Mouse (Mus musculus): Measurements from ENCODE around the gene Clec2h. TPM values are rescaled to one million over a fixed set of nuclear protein-coding genes. Genes with fewer than 3 reads are reported as not detected.
"Not testable (repeated sequence)": the region's sequence is repeated elsewhere in the genome, so short reads cannot be mapped to it uniquely, and the experiment has no call there.

The Clec2h gene
- polyA plus RNA-seq (2017; shearing (Covaris generic)) = not detected

DNA sequence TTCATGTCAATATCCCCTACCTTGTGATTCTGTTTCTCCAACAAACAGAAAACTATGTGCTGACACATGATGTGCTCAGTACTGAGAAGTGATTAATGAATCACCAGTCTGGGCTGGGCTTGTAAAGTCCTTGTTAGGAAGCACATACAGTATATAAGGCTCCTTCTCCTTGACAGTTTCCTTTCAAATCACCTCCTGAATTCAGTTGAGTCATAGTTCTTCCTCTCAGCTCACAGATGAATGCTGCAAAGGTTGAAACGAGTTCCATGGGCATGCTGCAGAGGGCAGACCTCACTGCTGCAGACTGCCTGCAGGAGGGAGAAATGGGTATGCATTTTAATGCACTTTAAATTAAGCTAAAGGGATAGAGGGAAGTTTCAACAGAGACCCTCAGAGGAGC is at the start of gene Clec2h:
Gene Clec2h, plus strand, starts transcription at position 180 of the 400 bp plus-strand sequence.
- no peak for ATAC-seq

DNA sequence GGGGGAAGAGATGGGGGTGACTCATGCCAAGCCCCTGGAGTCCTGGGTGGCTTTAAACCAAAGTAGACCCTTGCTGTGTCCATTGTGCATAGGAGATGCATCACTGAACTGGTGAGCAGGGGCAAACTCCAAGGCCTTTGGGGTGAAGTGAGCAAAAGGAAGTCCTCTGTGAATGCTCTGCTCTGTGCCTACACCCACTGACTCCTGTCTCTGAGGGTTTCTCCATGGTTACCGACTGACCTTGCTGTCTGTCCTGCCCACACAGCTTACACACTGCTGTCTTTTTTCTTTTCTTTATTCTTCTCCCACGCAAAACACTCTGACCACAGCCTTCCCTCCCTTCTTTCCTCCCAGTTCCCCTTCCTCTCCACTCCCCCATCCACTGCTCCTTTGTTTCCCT is 39.5 kb upstream of the Clec2h start:
- no peak for ATAC-seq

DNA sequence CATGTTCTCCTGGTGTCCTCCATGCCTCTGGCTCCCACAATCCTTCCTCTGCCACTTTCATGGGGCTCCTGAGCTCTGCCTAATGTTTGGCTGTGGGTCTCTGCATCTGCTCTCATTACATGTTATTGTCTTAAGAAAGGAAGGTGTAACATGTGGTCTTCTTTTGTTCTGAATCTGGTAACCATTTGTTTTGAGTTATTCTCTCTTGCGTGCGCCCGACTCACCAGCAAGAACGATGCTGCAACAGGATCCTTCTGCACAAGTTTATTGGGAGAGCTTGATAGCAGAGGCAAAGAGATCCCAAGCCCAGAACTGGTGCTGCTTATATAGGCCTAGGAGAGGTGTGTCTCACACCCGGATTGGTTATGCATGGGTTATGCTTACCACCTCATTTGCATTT is 38.8 kb upstream of the Clec2h start, which contains the start of gene Klrb1a:
Gene Klrb1a, minus strand, starts transcription at position 101 of the 400 bp plus-strand sequence.
- ATAC-seq = not testable (repeated sequence)

DNA sequence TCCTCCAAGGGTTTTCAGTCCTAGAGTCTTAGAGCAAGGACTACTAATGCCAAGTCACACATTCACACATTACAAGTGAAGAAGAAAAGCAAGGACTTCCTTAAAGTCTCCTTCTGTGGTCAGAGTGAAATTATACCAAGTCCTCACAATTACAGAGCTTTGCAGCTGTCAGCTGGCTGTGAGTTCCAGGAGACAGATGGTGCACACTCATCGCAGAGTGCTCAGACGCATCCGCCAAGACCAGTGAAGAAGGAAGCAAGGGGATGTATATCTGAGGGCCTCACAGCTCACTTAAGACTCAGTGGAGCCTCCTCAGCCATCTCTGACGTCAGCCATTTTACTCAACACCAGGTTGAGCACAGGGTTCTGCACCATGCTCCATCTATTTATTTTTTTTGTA is 37.8 kb upstream of the Clec2h start:
- ATAC-seq = no peak

DNA sequence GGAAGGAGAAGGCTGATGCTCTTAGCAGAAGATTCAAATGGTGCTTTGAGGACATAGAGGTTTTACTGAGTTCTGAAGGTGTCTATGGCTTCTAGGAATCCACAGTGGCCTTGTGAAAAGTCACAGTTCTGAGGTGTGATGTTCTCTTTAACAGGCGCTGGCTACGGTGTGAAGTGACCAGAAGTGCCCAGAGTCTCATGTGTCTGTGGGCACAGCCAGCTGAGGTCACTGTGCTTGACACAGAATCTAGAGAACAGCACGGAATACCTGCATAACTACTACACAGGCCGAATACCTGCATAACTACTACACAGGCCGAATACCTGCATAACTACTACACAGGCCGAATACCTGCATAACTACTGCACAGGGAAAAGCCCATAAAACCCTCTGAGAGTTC is 36.9 kb upstream of the Clec2h start:
- not testable (repeated sequence) for ATAC-seq

DNA sequence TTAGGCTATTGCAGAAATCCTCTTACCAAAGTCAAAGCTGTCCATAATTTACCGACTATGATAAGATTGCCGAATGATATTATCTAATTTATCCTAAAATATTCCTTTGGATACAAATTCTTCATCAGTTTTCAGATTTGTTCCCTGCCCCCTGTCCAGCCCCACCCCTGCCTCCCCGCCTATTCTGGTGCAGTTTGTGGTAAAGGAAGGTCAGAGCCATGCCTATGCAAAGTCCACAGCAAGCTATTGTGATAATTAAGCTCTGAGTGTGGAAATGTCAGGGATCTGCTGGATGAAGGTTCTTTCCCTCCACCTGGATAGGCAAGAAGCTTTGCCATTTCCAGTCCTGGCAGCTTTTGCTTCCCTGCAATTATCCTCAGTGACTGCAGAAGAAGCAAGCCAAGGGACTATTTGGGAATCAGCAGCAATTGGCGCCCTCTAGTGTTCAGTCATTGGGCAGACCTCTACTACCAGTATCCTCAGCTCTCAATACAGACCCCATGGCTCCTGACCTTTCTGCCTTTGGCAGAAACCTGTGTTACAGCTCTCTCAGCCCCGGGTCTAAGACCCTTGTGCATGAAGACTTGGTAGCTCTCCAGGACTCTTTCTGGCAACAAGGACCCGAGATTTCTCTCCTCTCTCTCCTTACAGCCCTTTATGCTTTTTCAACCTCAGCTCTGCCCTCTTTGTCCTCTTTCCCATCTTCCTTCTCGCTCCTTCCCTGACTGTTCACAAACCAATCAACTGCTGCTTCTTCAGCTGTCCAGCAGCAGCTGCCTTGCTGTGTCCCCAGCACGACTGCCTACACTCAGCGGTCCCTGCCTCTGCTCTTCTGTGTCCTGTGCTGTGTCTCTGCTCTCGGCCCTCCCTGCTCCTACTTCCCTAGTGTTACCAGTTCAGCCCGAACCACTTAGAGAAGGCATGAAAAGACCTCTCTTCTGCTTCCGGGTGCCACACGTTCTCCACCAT is 32.1 kb upstream of the Clec2h start:
- peak; percentile 43 for ATAC-seq

DNA sequence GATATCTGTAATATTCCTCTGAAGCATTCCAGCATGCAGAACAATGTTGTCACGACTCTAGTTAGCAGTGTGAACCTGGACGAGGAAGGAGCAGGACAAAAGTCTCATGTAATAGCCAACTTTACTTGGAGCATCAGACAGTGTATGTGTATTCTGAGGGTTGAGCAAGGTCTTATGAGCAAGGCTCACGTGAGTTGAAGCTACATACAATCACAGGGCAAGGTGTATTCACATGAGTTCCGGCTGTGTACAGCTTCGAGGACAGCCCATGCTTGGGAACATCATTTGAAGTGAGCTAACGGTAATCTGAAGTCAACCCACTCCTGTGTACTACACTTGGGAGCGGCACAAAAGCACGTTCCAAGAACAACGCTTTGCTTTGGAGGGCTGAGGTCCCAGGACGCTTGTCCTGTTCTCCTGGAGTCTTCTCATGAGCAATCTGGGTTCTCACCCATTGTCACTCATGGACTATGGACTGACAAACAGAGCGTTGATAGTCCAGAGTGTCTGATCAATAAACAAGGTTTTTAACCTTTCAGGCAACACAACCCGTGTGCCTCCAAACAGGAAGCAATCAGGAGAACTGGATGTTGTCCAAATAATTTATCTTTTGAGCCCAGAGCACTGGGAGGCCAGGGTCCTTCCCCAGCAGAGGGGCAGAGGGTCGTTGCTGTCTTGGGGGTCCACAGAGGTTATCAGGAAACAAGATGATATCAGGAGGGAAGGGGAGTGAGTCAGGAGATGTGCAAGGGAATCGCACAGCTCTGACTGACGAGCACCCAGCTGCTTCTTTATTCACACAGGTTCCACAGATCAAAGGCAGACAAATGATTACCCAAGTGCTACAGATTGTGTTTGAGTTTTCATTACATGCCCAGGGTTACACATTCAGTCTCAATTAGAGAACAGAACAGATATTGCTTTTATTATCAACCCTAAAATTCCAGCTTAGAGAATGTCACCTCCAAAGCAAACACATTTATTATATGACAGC is 31.0 kb upstream of the Clec2h start:
- ATAC-seq = not testable (repeated sequence)

DNA sequence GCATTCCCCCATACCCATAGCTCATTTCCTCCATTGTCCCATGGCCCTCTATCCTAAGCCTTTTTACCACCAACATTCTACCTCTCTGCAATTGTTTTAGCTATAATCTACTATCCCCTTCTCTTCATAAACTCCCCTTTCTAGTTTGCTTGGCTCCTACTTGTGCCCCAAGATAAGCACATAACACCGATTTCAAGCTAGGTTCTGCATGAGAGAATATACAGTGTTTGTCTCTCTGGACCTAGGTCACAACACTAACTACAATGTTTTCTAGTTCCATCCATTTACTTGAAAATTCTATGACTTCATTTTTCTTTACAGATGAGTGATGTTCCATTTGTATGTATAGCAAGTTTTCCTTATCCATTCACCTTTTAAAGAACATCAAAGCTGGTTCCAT is 21.5 kb upstream of the Clec2h start:
- ATAC-seq = no peak

DNA sequence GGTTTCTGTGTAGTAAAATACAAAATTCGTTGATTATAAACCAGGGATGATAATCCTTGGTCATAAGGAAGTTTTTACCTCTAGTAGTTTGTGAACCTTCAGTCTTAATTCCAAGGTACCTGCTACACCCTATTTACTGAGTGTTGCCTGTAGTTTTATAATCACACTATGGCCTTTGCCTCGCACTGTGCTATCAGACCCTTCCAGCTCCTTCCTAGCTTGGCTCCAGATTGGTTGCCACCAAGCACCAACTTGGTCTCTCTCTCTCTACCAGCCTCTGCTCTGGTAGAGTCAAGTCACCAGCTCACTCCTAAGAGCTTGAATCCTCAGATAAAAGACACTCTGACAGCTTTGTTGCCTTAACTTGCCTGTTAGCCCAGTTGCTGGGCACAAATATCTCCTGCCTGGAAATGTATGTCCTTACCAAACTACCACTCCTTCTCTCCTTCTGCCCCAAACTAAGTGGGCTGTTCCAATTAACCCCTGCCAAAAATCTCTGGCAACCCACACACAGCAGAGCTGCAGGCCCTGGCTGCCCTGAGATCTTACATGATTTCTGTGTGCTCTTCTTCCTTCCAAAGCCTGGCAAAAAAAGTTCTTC is 21.0 kb upstream of the Clec2h start:
- no peak for ATAC-seq

DNA sequence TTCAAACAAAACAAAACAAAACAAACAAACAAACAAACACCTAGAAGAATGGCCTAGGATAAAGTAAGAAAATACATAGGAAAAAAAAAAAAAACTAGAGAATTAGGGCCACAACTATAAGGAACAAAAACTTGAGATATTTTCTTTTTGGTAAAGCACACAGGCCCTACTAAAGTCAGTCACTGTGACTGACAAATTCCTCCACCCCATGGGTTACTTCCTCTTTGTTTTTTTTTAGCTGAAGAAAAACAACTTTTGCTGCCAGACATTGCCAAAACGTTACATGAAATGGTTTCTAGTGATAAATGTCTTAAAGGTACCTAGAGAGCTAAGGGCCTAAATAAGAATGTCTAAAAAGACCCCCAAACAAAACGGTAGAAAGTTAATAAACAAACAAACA is 18.2 kb upstream of the Clec2h start:
- ATAC-seq = no peak

DNA sequence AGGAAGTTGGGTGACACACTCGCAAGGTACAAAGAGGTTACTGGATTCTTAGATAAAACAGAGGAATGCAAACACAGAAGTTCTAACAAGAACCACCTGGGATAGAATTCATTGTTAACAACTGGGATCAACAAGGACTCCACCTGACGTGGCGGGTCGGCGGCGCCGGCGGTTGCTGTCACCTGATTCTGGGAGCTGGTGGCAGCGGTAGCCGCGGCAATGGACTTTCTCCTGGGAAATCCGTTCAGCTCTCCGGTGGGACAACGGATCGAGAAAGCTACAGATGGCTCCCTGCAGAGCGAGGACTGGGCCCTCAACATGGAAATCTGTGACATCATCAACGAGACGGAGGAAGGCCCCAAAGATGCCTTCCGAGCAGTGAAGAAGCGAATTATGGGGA is 17.5 kb upstream of the Clec2h start:
- ATAC-seq = not testable (repeated sequence)

DNA sequence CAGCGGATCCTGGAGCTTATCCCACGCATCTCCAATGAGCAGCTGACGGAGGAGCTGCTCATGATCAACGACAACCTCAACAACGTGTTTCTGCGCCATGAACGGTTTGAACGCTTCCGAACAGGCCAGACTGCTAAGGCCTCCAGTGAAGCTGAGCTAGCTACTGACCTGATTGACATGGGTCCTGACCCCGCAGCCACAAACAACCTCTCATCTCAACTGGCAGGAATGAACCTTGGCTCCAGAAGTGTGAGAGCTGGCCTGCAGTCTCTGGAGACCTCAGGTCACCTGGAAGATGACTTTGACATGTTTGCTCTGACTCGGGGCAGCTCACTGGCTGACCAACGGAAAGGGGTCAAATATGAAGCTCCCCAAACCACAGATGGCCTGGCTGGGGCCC is 16.5 kb upstream of the Clec2h start:
- not testable (repeated sequence) for ATAC-seq

DNA sequence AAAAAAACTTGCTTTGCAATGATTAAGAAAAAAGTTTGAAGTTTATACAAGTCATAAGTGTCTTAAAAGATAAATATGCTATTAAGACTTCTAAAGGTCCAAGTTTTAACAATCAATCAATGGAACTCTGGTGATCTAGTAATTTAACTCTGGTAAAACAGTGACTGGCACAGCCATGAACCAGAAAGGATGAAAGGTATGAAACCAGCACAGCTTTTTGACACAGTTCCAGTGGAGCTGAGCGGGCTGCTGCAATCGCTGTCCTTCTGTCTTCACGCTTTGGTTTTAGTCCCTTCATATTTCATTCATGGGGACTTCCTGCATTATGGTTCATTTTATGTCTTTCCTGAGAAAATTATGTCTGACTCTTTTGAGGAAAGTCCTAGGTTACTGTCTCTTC is 12.5 kb upstream of the Clec2h start:
- no peak for ATAC-seq

DNA sequence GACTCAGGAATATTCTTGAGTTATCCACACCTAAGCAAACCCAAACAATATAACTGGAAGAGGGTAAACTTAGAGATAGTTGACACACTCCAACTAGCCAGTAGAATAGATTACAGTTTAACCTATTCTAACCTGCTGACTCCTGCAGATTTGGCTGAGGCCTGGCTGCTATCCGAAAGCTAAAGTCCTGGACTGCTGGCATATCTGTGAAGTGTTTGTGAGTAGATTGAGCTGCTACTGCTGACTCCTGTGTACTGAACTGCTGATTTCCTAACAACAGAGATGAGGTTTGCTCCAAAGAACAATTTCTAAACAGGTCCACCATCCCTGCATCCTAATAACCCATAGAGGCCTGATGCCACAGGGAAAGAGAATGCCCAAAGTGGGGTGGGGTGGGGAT is 12.0 kb upstream of the Clec2h start:
- ATAC-seq = no peak

DNA sequence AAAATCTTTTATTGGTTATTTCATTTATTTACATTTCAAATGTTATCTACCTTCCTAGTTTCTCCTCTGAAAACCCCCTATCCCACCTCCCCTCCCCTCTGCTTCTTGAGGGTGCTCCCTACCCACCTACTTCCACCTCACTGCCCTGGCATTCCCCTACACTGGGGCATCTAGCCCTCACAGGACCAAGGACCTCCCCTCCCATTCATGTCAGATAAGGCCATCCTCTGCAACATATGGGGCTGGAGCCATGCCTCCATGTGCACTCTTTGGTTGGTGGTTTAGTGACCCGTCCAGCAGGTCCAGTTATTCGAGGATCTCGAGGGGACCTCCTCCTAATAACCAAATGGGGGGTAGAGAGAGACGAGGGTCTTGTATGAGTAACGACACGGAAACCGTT is 11.4 kb upstream of the Clec2h start:
- ATAC-seq = not testable (repeated sequence)

DNA sequence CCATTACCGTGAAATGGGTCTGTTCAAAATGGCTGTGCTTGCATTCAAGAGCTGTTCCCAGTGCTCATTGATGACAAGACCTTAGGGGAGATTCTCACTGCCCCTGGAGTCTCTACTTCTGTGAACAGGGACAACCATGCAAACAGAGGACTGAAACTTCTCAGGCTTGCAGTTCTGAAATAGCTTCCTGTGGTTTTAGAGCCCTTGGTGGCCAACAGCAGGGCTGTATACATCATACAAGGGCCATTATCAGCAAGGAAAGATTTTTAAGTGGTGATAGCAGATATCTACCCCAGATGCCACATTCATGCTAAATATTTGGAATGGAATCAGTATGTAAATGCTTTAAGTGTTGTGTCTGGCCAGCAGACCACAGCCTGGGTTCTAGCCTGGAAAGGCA is 9.2 kb upstream of the Clec2h start:
- no peak for ATAC-seq

DNA sequence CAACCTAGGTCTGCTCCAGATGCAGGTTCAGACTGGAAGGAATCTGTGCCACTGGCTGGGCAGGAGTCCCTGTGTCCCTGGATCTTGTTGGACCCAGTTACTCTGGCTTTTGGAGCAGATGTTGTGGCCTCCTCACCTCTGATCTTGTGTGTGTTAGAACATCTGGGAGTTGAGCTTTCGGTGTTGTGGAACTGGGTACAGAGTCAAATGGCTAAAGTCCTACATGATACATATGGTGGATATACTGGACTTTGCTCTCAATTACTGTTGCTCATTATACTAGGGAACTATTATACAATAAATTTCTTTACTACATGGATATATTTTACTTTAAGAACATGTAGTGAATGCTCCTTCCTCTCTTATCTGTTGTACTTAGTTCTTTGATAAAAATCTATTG is 936 bp upstream of the Clec2h start:
- ATAC-seq = no peak

DNA sequence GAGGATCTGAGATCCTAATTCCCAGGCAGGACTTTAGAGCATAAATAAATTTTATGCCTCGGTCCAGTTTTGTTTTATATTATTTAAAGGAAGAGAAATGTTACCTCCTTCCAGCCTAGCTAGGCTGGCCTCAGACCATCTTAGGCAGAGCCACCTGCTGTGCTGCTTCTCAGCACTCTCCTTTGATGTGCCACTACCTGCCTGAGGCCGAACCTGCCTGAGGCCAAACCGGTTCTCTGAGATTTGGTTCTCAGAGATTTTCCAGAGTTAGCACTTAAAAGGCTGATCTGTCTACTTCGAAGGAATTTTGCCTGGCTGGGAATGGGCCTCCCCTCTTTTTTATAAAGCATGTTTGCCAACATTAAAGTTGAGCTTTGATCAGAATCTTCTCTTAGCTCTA is 7.8 kb downstream of the Clec2h start:
- ATAC-seq = no peak

DNA sequence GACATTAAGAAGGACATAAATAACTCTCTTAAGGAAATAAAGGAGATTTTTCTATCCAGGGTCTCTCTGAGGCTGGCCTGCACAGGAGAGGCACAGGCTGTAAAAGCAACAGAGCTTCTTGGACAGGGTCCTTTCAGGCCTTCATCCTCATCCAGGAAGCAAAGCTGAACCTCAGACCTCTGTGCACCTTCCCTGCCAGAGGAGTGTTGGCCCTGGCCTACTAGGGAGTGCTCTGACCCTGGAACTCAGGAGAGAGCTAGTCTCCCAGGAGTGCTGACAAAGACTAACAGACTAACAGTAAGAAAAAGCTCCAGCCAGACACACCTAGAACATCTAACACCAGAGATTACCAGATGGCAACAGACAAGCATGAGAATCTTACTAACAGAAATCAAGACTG is 17.4 kb downstream of the Clec2h start:
- no peak for ATAC-seq

DNA sequence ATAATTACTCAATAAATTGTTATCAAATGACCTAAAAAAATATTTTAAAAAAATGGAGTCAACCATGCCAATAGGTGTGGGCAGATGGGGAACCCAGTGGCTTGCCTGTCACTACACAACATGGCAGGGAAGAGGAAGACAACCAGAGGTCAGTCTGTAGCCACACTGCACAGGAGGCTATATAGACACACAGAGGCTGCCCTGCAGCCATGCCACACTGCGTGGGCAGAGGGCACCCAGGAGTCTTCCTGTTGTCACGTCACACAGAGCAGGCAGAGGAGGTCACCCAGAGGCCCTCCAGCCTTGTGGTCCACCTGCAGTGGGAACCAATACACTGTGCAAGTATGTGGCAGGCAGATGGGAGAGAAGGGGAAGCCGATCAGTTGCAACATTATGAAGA is 39.5 kb downstream of the Clec2h start:
- ATAC-seq = no peak

DNA sequence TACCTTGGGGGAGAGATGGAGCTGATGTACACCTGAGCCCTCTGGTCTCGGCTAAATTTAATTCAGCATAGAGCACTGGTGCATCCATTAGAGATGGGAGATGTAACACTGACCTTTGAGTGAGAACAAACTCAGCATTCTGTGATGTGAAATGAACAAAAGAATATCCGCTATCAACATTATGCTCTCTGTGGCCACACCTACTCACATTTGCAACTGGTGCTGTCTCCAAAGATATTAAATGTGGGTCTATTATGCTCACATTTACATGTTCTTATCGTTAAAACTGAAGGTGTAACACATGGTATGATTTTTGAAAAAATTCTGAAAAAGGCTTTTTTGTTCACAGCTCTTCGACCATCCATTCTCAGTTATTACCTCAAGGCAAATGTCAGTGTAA is 60.8 kb downstream of the Clec2h start, which contains the start of gene Klrb1:
Gene Klrb1, minus strand, starts transcription at position 101 of the 400 bp plus-strand sequence.
- ATAC-seq = no peak

All from activated CD4-positive, CD25-positive, alpha-beta regulatory T cell, adult 4 months (primary cell).